Mouse (Mus musculus) intestine, postnatal 0 days (tissue): ENCODE data around the gene Alg5. TPM values are rescaled to one million over a fixed set of nuclear protein-coding genes. Genes with fewer than 3 reads are reported as not detected.

Experiments used
- ATAC-seq: fragments of 200-750 bp; cut with Nextera tagmentation; 2 replicates; pipeline ENCODE4 v1.8.0; 2017; ENCODE audit warnings: mild to moderate bottlenecking, moderate TSS enrichment, moderate library complexity
- H3K27ac ChIP-seq: fragments of 300-500 bp; sonication (generic); 2 replicates; pipeline ENCODE4 v1.5.1; 2014; ENCODE audit warnings: mild to moderate bottlenecking, low read depth, low read length, moderate library complexity
- H3K27me3 ChIP-seq: fragments of 300-500 bp; sonication (generic); replicated peaks from 2 replicates; pipeline ENCODE4 v1.6.1; 2014; ENCODE audit warnings: low read length, mixed read lengths; ENCODE audit not compliant: control insufficient read depth, insufficient read depth
- H3K36me3 ChIP-seq: fragments of 300-500 bp; sonication (generic); 2 replicates; pipeline ENCODE4 v1.6.1; 2014; ENCODE audit warnings: mild to moderate bottlenecking, moderate library complexity; ENCODE audit not compliant: control insufficient read depth, insufficient read depth
- H3K4me1 ChIP-seq: fragments of 300-500 bp; sonication (generic); replicated peaks from 2 replicates; pipeline ENCODE4 v1.6.1; 2014; ENCODE audit warnings: antibody characterized with exemption, low read length, mixed read lengths; ENCODE audit not compliant: control insufficient read depth, insufficient read depth
- H3K4me2 ChIP-seq: fragments of 300-500 bp; sonication (generic); replicated peaks from 2 replicates; pipeline ENCODE4 v1.6.1; 2014; ENCODE audit warnings: low read depth, mild to moderate bottlenecking, moderate library complexity
- H3K4me3 ChIP-seq: fragments of 300-500 bp; sonication (generic); 2 replicates; pipeline ENCODE4 v1.5.1; 2014; ENCODE audit warnings: low read depth, low read length
- H3K9ac ChIP-seq: fragments of 300-500 bp; sonication (generic); 2 replicates; pipeline ENCODE4 v1.6.1; 2014; ENCODE audit warnings: mild to moderate bottlenecking, low read depth, low read length
- H3K9me3 ChIP-seq: fragments of 300-500 bp; sonication (generic); 2 replicates; pipeline ENCODE4 v1.6.1; 2016; ENCODE audit warnings: mixed run types; ENCODE audit not compliant: control insufficient read depth
- CTCF ChIP-seq: sonication (generic); IDR thresholded peaks from 2 replicates; pipeline ENCODE4 v1.5.1; 2016; ENCODE audit warnings: low read depth, mild to moderate bottlenecking, control low read depth, antibody characterized with exemption, moderate library complexity
- WGBS: fragments of 180-500 bp; shearing (Covaris S2); extraction: QIAGEN DNeasy Blood & Tissue Kit; methylation state at CpG from one replicate; pipeline ENCODE4 v1.1.7; 2014; 5-methylcytosine and 5-hydroxymethylcytosine counted together
- polyA plus RNA-seq: library from polyadenylated mRNA; unstranded; fragments of >200 nt; fragmentation: Nextera tagmentation; extraction: Ambion mirVana; gene quantifications from 2 replicates; pipeline ENCODE4 v1.2.1, GENCODE M21; 2015

The Alg5 gene
- polyA plus RNA-seq, 1 experiment from 2014 or later, result 99.6 TPM

DNA sequence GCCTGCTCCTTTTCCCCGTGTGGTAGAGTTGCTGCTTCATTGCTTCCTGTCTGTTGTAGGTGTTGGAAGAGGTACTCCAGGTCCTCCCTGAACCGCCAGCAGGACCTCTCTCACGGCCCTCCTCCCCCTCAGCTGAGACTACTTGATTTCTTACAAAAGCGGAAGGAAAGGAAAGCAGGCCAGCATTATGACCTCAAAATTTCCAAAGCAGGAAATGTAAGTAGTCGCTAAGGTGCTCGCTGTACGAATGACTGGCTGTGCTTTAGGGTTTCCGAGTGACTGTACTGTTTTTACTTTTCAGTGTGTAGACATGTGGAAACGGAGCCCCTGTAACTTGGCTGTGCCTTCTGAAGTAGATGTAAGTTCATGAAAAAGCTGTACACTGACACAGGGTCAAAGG, 26.4 kb upstream of the Alg5 start:
- Histone ChIP-seq H3K36me3 (peaks cover 80% of the 10 kb centered on the region), H3K9me3 (no peaks in the 10 kb centered on the region), H3K9ac (no peak overlapping the region), H3K27me3 (no peaks in the 10 kb centered on the region), H3K4me3 (no peak overlapping the region), H3K27ac (no peak overlapping the region), H3K4me1 (no peaks in the 10 kb centered on the region), H3K4me2 (no peak overlapping the region)
- TF ChIP-seq CTCF, result no peak
- ATAC-seq, result no peak
- 82% methylated on average over 9 of the region's 9 CpGs for WGBS

DNA sequence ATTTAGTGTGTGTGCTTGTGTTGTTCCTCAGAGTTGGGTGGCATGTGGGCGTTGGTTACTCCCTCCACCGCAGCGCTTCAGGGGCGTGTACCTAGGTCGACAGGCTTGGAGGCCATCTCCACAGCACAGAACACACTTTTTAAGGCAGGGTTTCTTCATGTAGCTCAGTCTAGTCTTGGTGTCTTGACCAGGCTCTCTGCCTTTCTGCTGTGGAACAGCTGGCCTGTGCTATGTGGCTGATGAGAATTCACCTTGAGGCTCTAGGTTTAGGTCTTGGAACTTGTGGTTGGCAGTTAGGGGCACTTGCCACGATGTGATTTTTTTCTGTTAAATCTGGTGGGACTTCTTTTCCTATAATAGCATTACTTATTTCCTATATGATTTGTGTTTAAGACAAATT, 21.1 kb upstream of the Alg5 start, which contains the start of gene Gm21958:
Gene Gm21958 (minus strand): TSS at position 101 of the 400 bp plus-strand sequence.
- Histone ChIP-seq H3K36me3 (peaks cover 75% of the 10 kb centered on the region), H3K4me2 (no peak within 1 kb of the TSS), H3K9ac (no peak within 1 kb of the TSS), H3K4me1 (no peaks in the 10 kb centered on the region), H3K9me3 (no peaks in the 10 kb centered on the region), H3K27ac (no peak within 1 kb of the TSS), H3K4me3 (no peak within 1 kb of the TSS), H3K27me3 (no peaks in the 10 kb centered on the region)
- TF ChIP-seq CTCF, result no peak
- ATAC-seq, result no peak
- WGBS, result 87% methylated on average over 6 of the region's 6 CpGs

DNA sequence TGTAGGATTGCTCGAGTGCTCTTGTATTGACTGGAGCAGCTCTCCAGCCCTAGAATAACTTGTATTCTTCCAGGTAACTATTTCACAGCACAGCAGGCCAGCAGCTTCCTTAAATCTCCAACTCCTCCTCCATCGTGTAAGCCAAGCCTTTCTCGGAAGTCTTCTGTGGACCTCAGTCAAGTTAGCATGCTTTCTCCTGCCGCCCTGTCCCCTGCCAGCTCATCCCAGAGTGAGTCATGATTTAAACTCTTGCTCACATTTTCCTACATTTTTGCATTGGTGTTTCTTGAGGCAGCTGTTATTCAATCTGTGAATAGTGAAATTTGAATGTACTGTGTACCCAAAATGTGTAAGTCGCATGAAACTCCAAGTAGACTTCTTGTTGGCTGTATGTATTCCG, 19.9 kb upstream of the Alg5 start:
- ATAC-seq, result no peak
- no peaks in the 10 kb centered on the region for H3K4me1 ChIP-seq
- H3K9ac ChIP-seq, result no peak overlapping the region
- no peaks in the 10 kb centered on the region for H3K27me3 ChIP-seq
- no peak overlapping the region for H3K4me2 ChIP-seq
- no peak for TF ChIP-seq CTCF
- H3K27ac ChIP-seq, result no peak overlapping the region
- H3K36me3 ChIP-seq, result peaks cover 68% of the 10 kb centered on the region
- no peak overlapping the region for H3K4me3 ChIP-seq
- H3K9me3 ChIP-seq, result no peaks in the 10 kb centered on the region
- 89% methylated on average over 6 of the region's 6 CpGs for WGBS

DNA sequence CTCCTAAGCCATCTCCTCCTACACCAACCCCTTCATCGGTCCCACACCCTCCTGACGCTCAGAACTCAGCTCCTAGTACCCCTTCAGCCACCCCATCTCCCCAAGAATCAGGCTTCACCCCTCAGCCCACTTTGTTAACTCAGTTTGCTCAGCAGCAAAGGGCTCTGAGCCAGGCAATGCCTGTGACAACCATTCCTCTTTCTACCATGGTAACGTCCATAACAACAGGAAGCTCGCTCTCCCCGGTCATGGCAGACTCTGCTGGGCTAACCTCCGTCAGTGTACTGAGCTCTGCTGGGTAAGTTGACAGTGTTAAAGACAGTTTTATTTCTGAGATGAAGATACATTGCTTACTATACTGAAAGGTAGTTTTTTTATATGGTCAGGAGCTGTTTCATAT, 18.0 kb upstream of the Alg5 start:
- WGBS, result 81% methylated on average over 6 of the region's 6 CpGs
- Histone ChIP-seq H3K27me3 (no peaks in the 10 kb centered on the region), H3K36me3 (peaks cover 68% of the 10 kb centered on the region), H3K4me2 (no peak overlapping the region), H3K9me3 (no peaks in the 10 kb centered on the region), H3K4me1 (no peaks in the 10 kb centered on the region), H3K27ac (no peak overlapping the region), H3K4me3 (no peak overlapping the region), H3K9ac (no peak overlapping the region)
- TF ChIP-seq CTCF, result no peak
- no peak for ATAC-seq

DNA sequence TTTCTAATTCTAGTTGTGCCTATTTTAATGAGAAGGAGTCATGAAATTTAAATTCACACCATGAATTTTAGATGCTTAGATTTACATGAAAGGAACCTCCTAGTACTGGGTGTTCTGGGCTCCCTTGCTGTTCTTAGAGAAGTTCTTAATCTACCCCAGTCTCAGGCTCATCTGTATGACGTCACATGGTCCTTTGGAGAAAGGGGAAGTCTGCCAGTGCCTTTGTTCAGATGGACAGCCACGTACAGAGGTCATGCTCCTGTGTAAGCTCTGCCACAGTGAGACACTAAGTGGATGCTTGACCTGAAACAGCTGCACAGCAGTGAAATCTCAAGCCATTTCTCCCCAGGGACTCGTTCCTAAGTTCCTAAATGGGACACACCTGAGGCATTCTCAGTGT, 16.4 kb upstream of the Alg5 start:
- no peak overlapping the region for H3K4me2 ChIP-seq
- no peaks in the 10 kb centered on the region for H3K27me3 ChIP-seq
- no peak overlapping the region for H3K9ac ChIP-seq
- ATAC-seq, result no peak
- H3K4me1 ChIP-seq, result no peaks in the 10 kb centered on the region
- peaks cover 75% of the 10 kb centered on the region for H3K36me3 ChIP-seq
- WGBS, result 67% methylated on average over 3 of the region's 3 CpGs
- no peak overlapping the region for H3K4me3 ChIP-seq
- H3K9me3 ChIP-seq, result no peaks in the 10 kb centered on the region
- no peak overlapping the region for H3K27ac ChIP-seq
- no peak for TF ChIP-seq CTCF

DNA sequence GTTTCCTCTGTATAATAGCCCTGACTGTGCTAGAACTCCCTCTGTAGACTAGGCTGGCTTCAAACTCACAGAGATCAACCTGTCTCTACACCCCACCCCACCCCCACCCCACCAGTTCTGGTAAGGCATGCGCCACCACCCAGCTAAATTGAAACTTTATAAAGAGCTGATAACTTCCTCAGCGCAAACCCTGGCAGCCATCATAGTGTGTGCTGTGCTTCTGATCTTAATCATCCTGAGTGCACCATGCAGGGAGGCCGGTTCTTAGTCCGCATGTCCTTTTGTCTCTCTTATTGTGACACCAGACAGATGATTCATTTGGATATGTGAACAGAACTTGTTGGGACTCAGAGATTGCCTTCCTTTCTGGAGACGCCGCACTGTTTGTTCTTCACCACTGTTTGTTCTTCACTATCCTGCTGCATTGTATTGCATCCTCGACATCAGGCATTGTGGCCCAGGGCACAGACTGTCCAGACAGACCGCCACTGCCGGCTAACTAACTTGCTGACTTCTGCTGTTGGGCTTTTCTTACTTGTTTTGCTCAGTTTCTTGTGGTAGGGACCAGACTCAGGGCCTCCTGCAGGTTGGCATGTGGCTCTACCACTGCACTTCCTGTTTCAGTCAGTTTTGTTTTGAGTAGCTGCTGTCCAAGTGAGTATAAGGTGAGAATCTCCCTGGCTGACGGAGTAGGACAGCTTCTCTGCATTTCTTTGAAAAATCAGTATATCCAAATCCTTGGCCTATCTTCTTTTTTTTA, 11.4 kb upstream of the Alg5 start:
- H3K4me2 ChIP-seq, result no peak overlapping the region
- WGBS, result 80% methylated on average over 10 of the region's 10 CpGs
- no peak overlapping the region for H3K27ac ChIP-seq

More for the DNA sequence above, 11.4 kb upstream of the Alg5 start:
- no peak for TF ChIP-seq CTCF
- H3K36me3 ChIP-seq, result peaks cover 63% of the 10 kb centered on the region
- no peaks in the 10 kb centered on the region for H3K4me1 ChIP-seq
- ATAC-seq, result no peak
- no peaks in the 10 kb centered on the region for H3K27me3 ChIP-seq
- H3K9me3 ChIP-seq, result no peaks in the 10 kb centered on the region
- H3K9ac ChIP-seq, result no peak overlapping the region
- no peak overlapping the region for H3K4me3 ChIP-seq
